Mouse (Mus musculus) olfactory bulb, adult 2 months (tissue): Measurements from ENCODE around the gene Ophn1.

ENCODE experiments used
- CTCF ChIP-seq: fragments of 200-500 bp; IDR thresholded peaks from 2 replicates; pipeline ENCODE4 v1.5.1; 2012; ENCODE audit warnings: low read depth, mild to moderate bottlenecking, low read length, moderate library complexity; ENCODE audit not compliant: insufficient read depth
- POLR2A ChIP-seq: fragments of 200-500 bp; IDR thresholded peaks from 2 replicates; pipeline ENCODE4 v1.6.1; 2012; ENCODE audit warnings: mild to moderate bottlenecking, low read depth, low read length, moderate library complexity; ENCODE audit not compliant: insufficient read depth

DNA sequence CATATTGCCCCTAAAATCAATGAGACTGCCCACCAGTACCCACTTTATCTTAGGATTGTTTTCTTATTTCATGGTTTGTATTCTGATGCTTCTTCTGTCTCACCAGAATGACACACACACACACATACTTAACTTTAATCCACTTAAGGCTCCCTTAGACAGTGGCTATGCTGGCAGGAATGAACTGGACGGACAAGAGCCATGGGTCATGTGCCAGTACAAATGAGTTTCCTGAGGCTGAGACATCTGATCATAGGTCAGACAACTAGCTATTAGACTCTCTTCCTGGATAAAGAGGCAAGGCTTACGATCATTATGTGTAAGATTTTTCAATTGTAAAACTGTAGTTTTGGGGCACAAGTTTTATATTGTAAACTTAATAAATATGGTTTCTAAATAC, 209.5 kb downstream of the Ophn1 start:
- TF ChIP-seq POLR2A: no peak
- no peak for TF ChIP-seq CTCF
